Mouse (Mus musculus) ES-E14 (cell line): ENCODE data around the gene Eif3a. TPM values are rescaled to one million over a fixed set of nuclear protein-coding genes. Genes with fewer than 3 reads are reported as not detected.

Source experiments
- DNase-seq: peaks from one replicate; pipeline ENCODE4 v3.0.0-alpha.2; 2013; ENCODE audit warnings: low read depth, low spot score
- H3K27ac ChIP-seq: 2 replicates; pipeline ENCODE4 v1.5.1; 2012; ENCODE audit warnings: low read depth, mild to moderate bottlenecking, low read length, moderate library complexity, mixed read lengths; ENCODE audit not compliant: poor library complexity, insufficient read depth, severe bottlenecking
- H3K36me3 ChIP-seq: 2 replicates; pipeline ENCODE4 v1.6.1; 2012; ENCODE audit warnings: mild to moderate bottlenecking, low read length, moderate library complexity, mixed read lengths; ENCODE audit not compliant: control insufficient read depth, poor library complexity, insufficient read depth, severe bottlenecking
- H3K4me1 ChIP-seq, 2 experiments: fragments of 150-350 bp in 1 of 2; sonication (generic) in 1 of 2; 2 replicates each; pipeline ENCODE4 v1.6.1; 2012; ENCODE audit warnings: low read length in 2 of 2, mild to moderate bottlenecking in 1 of 2, mixed read lengths in 1 of 2; ENCODE audit not compliant: control insufficient read depth in 2 of 2, insufficient read depth in 2 of 2, poor library complexity in 1 of 2
- H3K4me3 ChIP-seq, 2 experiments: fragments of 150-350 bp in 1 of 2; sonication (generic) in 1 of 2; 2 replicates each; pipeline ENCODE4 v1.5.1; 2012; ENCODE audit warnings: low read length in 2 of 2, low read depth in 1 of 2, mild to moderate bottlenecking in 1 of 2, mixed read lengths in 1 of 2; ENCODE audit not compliant: insufficient read depth in 1 of 2, poor library complexity in 1 of 2, severe bottlenecking in 1 of 2
- H3K9ac ChIP-seq: 2 replicates; pipeline ENCODE4 v1.6.1; 2012; ENCODE audit warnings: low read depth, mild to moderate bottlenecking, low read length, mixed read lengths; ENCODE audit not compliant: poor library complexity, insufficient read depth, severe bottlenecking
- H3K9me3 ChIP-seq: fragments of 150-350 bp; sonication (generic); 2 replicates; pipeline ENCODE4 v1.6.1; 2012; ENCODE audit warnings: low read depth, mild to moderate bottlenecking, low read length; ENCODE audit not compliant: control insufficient read depth, insufficient read depth
- CHD2 ChIP-seq: IDR thresholded peaks from 2 replicates; pipeline ENCODE4 v1.6.1; 2014; ENCODE audit warnings: mild to moderate bottlenecking, low read depth, low read length, inconsistent platforms
- HCFC1 ChIP-seq: IDR thresholded peaks from 2 replicates; pipeline ENCODE4 v1.6.1; 2012; ENCODE audit warnings: low read length, inconsistent platforms, borderline replicate concordance; ENCODE audit not compliant: insufficient read depth
- MAFK ChIP-seq: IDR thresholded peaks from 2 replicates; pipeline ENCODE4 v1.6.1; 2014; ENCODE audit warnings: mild to moderate bottlenecking, low read depth, low read length, inconsistent platforms; ENCODE audit not compliant: insufficient read depth
- ZC3H11A ChIP-seq: IDR thresholded peaks from 2 replicates; pipeline ENCODE4 v1.6.1; 2012; ENCODE audit warnings: low read depth, mild to moderate bottlenecking, inconsistent platforms, low read length, borderline replicate concordance
- ZNF384 ChIP-seq: IDR thresholded peaks from 2 replicates; pipeline ENCODE4 v1.6.1; 2012; ENCODE audit warnings: low read depth, low read length, inconsistent platforms
- in situ Hi-C, 2 experiments: fragments of 600-800 bp; cut with MboI; formaldehyde crosslinking; loops; one replicate each; pipeline ENCODE4 v1.15.1; 2025; ENCODE audit warnings: low sequenced_read_pairs in 2 of 2, inconsistent platforms in 1 of 2; ENCODE audit not compliant: unreplicated experiment in 2 of 2
- total RNA-seq: library from RNA; depleted of rRNA; stranded (reverse); fragments of 300-350 nt; gene quantifications from 2 replicates; pipeline ENCODE4 v1.2.3, GENCODE M21; 2012

Eif3a gene
- total RNA-seq, 1 experiment = 237 TPM

DNA sequence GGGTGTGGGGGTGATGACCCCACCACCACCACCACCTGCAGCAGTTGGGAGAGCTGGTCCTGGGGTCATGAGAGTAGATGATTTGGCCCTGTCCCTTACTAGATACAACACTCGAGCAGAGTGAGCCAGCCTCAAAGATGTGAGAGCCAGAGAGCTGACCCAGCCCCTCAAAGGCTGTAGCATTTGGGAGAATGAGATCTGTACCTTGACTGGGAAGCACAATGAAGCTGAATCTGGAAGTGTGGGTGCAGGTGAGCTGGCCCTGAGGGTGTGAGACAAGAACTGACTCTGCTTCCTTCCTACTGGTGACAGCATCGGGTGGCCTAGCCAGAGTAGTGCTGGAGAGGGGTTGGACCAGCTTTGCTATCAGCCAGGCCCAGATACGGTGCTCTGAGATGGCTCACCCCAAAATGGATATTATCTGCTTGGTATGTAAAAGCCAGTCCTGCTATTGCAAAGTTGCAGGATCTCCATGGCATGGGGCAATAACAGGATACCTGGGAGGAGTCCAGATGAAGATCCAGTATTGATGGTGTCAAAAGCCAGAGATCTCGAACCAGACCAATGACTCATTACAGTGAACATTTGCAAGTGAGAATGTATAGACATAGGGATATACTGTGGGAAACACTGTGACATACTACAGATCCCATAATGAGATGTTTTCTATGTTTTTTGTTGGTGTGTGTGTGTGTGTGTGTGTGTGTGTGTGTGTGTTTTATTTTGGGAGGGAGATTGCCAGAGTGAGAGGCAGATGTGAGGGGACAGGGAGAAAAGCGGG is 46.5 kb downstream of the Eif3a start:
- TF ChIP-seq HCFC1 (no peak), ZNF384 (no peak), ZC3H11A (no peak), CHD2 (no peak)
- Histone ChIP-seq H3K27ac (no peak overlapping the region), H3K9me3 (no peaks in the 10 kb centered on the region), H3K9ac (no peak overlapping the region), H3K4me1 (no peaks in the 10 kb centered on the region), H3K36me3 (no peaks in the 10 kb centered on the region), H3K4me3 (no peak overlapping the region)
- in situ Hi-C loops = no loop called here
- no peak for DNase-seq

GRCm38 (mm10) chr19:60740560-60740959 is 49.9 kb downstream of the Eif3a start:
- no peaks in the 10 kb centered on the region for H3K9me3 ChIP-seq
- H3K4me1 ChIP-seq = no peaks in the 10 kb centered on the region
- TF ChIP-seq ZC3H11A (no peak), HCFC1 (no peak), ZNF384 (no peak), MAFK (no peak), CHD2 (no peak)
- in situ Hi-C loops = no loop called here
- no peak overlapping the region for H3K4me3 ChIP-seq
- DNase-seq = no peak
- H3K27ac ChIP-seq = no peak overlapping the region
- H3K9ac ChIP-seq = no peak overlapping the region
- H3K36me3 ChIP-seq = no peaks in the 10 kb centered on the region

- Histone ChIP-seq H3K9ac (no peak overlapping the region), H3K4me3 (no peak overlapping the region), H3K36me3 (no peaks in the 10 kb centered on the region), H3K4me1 (no peaks in the 10 kb centered on the region), H3K9me3 (no peaks in the 10 kb centered on the region), H3K27ac (no peak overlapping the region)
- DNase-seq = no peak
- in situ Hi-C loops = no loop called here
- TF ChIP-seq HCFC1 = no peak
- TF ChIP-seq ZC3H11A = no peak
- no peak for TF ChIP-seq MAFK
- no peak for TF ChIP-seq CHD2
- no peak for TF ChIP-seq ZNF384
Measured at GRCm38 (mm10) chr19:60731966-60732365, 58.5 kb downstream of the Eif3a start.

DNA sequence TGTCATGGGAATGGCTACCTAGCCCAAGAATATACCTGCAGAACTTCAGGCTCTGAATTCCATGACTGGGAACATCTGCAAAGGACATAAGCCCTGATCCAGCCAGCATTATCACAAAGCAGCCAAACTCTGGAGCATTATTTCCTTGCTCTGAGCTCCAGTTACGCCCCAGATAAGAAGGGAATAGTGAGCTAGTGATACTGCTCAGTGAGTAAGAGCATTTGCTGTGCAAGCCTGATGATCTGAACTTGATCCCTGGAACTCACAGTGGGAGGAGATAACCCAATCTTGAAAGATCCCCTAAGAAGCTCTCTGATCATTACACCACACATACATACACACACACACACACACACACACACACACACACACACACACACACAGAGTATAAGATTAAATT is 59.2 kb downstream of the Eif3a start:
- no peak for TF ChIP-seq ZNF384
- TF ChIP-seq MAFK = no peak
- TF ChIP-seq CHD2 = no peak
- no peak for TF ChIP-seq ZC3H11A
- TF ChIP-seq HCFC1 = no peak
- Histone ChIP-seq H3K4me1 (no peaks in the 10 kb centered on the region), H3K36me3 (no peaks in the 10 kb centered on the region), H3K9me3 (no peaks in the 10 kb centered on the region), H3K27ac (no peak overlapping the region), H3K9ac (no peak overlapping the region), H3K4me3 (no peak overlapping the region)
- in situ Hi-C loops = no loop called here
- no peak for DNase-seq
